Mouse (Mus musculus): ENCODE results near the gene Pex26.

DNA sequence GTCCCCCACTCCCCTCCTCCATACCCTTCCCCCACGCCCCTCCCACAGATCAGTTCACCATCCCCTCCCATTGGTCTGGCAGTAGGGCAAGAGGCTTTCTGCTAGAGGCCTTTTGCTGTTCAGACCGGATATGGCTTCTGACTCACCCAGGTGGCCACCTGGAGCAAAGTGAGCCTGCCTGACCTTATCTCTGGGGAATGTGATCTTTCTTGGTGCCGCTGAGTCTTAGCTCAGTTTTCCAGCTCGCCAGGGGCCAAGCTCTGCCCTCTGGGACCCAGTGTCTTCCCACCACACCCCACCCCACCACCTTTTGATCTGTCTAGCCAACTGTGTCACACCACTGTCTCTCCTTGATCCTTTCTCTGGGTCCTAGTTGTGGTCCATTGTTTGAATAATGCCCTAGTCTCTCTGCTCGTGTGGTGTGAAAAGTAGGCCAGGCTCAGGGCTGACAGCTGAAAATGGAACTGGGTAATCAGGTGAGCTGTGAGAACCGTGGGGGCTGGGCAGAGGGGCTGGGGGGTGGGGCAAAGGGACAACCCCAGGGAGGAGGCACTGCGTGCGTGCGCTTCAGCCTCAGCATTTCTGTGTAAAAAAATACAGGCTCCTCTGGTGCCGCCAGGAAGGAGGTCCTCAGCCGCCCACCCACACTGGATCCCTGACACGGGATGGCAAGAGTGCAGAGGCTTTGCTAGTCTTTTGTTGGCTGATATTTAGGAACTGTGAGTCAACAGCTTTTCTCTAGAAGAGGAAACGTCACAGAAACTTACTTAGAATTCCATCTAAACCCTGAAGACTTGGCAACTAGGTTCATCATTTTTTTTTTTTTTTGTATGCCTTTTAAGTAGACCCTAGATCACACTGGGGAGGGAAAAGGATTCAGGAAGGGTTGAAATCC lies 10.8 kb downstream of the Pex26 start:
- TF ChIP-seq CTCF (IDR thresholded peaks at IDR 0.05; ENCODE audit: low read depth) (no peak), EP300 (optimal IDR thresholded peaks at IDR 0.05) (no peak)

Data from stomach, postnatal 0 days (tissue).